Mouse (Mus musculus) erythroblast, embryonic 14.5 days (primary cell): ENCODE results near the gene Dnmt3a.

Source experiments
- GATA1 ChIP-seq: IDR thresholded peaks from 2 replicates; pipeline ENCODE4 v1.6.1; 2012; ENCODE audit warnings: low read length, inconsistent platforms, mixed read lengths
- TAL1 ChIP-seq: IDR thresholded peaks from 3 replicates; pipeline ENCODE4 v1.6.1; 2012; ENCODE audit warnings: low read length, inconsistent platforms, mixed read lengths

DNA sequence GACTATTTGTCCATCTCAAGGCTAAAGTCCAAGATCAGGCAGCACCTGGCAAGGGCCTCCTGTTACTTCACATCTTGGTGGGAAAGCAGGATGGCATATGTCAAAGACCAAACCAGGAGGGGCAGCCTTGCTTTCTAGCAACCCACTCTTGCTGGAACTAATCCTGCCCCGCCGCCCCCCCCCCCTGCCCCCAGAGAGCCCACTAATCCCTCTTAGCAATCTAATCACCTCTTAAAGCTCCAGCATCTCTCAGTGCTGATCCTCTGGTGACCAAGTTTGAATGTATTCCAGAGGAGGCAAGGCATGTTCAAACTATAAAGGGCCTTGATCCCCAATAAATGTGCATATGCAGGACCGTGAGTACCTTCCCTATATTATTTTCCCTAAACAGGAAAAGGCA, 18.8 kb upstream of the Dnmt3a start:
- TF ChIP-seq GATA1 (no peak), TAL1 (no peak)
